Mouse (Mus musculus) C2C12 (cell line): Measurements from ENCODE around the gene Slc1a7. TPM values are rescaled to one million over a fixed set of nuclear protein-coding genes. Genes with fewer than 3 reads are reported as not detected.

Experiments
- H3K27me3 ChIP-seq: one replicate; pipeline ENCODE4 v1.6.1; 2011; ENCODE audit not compliant: control insufficient read depth, insufficient read depth, insufficient read length
- H3K36me3 ChIP-seq: one replicate; pipeline ENCODE4 v1.6.1; 2011; ENCODE audit not compliant: control insufficient read depth, insufficient read depth
- H3K4me3 ChIP-seq: one replicate; pipeline ENCODE4 v1.5.1; 2011; ENCODE audit warnings: mild to moderate bottlenecking, control low read depth; ENCODE audit not compliant: poor library complexity, insufficient read depth, severe bottlenecking
- H3K79me2 ChIP-seq: one replicate; pipeline ENCODE4 v1.6.1; 2011; ENCODE audit not compliant: control insufficient read depth, insufficient read depth
- H3K79me3 ChIP-seq: one replicate; pipeline ENCODE4 v1.6.1; 2011; ENCODE audit warnings: low read depth, control low read depth
- H3ac ChIP-seq: one replicate; pipeline ENCODE3; 2011; ENCODE audit warnings: low read depth; ENCODE audit not compliant: control insufficient read depth, insufficient read length
- CEBPB ChIP-seq: IDR thresholded peaks from one replicate; pipeline ENCODE4 v1.6.1; 2011; ENCODE audit warnings: low read depth, mild to moderate bottlenecking, control low read depth, moderate library complexity
- CTCF ChIP-seq: IDR thresholded peaks from one replicate; pipeline ENCODE4 v1.5.1; 2011; ENCODE audit not compliant: control insufficient read depth, insufficient read depth, insufficient read length
- FOSL1 ChIP-seq: IDR thresholded peaks from one replicate; pipeline ENCODE4 v1.8.0; 2011; ENCODE audit warnings: mild to moderate bottlenecking, low read length; ENCODE audit not compliant: poor library complexity, insufficient read depth, severe bottlenecking
- MAX ChIP-seq: IDR thresholded peaks from one replicate; pipeline ENCODE4 v1.6.1; 2011; ENCODE audit warnings: mild to moderate bottlenecking, control low read depth
- MYOD1 ChIP-seq: IDR thresholded peaks from one replicate; pipeline ENCODE4 v1.6.1; 2011; ENCODE audit warnings: low read depth; ENCODE audit not compliant: control insufficient read depth, insufficient read length
- MYOG ChIP-seq: IDR thresholded peaks from one replicate; pipeline ENCODE4 v1.6.1; 2011; ENCODE audit not compliant: control insufficient read depth, insufficient read length; ENCODE audit errors: extremely low read depth
- USF1 ChIP-seq: IDR thresholded peaks from one replicate; pipeline ENCODE4 v1.6.1; 2011; ENCODE audit warnings: low read depth, mild to moderate bottlenecking, control low read depth, moderate library complexity
- polyA plus RNA-seq: library from polyadenylated mRNA; unstranded; fragments of >200 nt; fragmentation: generic; extraction: Trizol; gene quantifications from one replicate; pipeline ENCODE4 v1.2.1, GENCODE M21; 2012; ENCODE audit warnings: missing spikeins

The Slc1a7 gene
- polyA plus RNA-seq, 1 experiment, result not detected

- no peaks in the 10 kb centered on the region for H3K27me3 ChIP-seq
- no peaks in the 10 kb centered on the region for H3K79me3 ChIP-seq
- no peaks in the 10 kb centered on the region for H3K36me3 ChIP-seq
- H3K79me2 ChIP-seq, result no peaks in the 10 kb centered on the region
- TF ChIP-seq MAX (no peak), CEBPB (no peak)
- no peak overlapping the region for H3K4me3 ChIP-seq
- H3ac ChIP-seq, result no peak overlapping the region
Observed at GRCm38 (mm10) chr4:107983717-107984116, 15.6 kb downstream of the Slc1a7 start.

- Histone ChIP-seq H3K36me3 (no peaks in the 10 kb centered on the region), H3K79me3 (no peaks in the 10 kb centered on the region), H3K4me3 (no peak overlapping the region), H3K79me2 (no peaks in the 10 kb centered on the region), H3ac (no peak overlapping the region), H3K27me3 (no peaks in the 10 kb centered on the region)
- TF ChIP-seq USF1, result no peak
- no peak for TF ChIP-seq MYOD1
- no peak for TF ChIP-seq CTCF
- no peak for TF ChIP-seq FOSL1
- no peak for TF ChIP-seq MYOG
- no peak for TF ChIP-seq MAX
- TF ChIP-seq CEBPB, result no peak
Observed at GRCm38 (mm10) chr4:107984282-107984981, 16.3 kb downstream of the Slc1a7 start.

GRCm38 (mm10) chr4:107985812-107986211, 17.7 kb downstream of the Slc1a7 start:
- Histone ChIP-seq H3K79me2 (no peaks in the 10 kb centered on the region), H3K27me3 (peaks cover 2% of the 10 kb centered on the region), H3K79me3 (no peaks in the 10 kb centered on the region), H3ac (no peak overlapping the region), H3K36me3 (no peaks in the 10 kb centered on the region), H3K4me3 (no peak overlapping the region)
- no peak for TF ChIP-seq CEBPB
- TF ChIP-seq FOSL1, result no peak
- no peak for TF ChIP-seq USF1
- TF ChIP-seq MYOG, result no peak
- TF ChIP-seq MAX, result no peak

GRCm38 (mm10) chr4:107986386-107987168, 18.4 kb downstream of the Slc1a7 start:
- H3K4me3 ChIP-seq, result no peak overlapping the region
- H3K79me2 ChIP-seq, result no peaks in the 10 kb centered on the region
- no peak for TF ChIP-seq MYOG
- TF ChIP-seq MYOD1, result no peak
- TF ChIP-seq MAX, result no peak
- no peaks in the 10 kb centered on the region for H3K36me3 ChIP-seq
- no peaks in the 10 kb centered on the region for H3K79me3 ChIP-seq
- no peak overlapping the region for H3ac ChIP-seq
- H3K27me3 ChIP-seq, result peaks cover 6% of the 10 kb centered on the region

- no peaks in the 10 kb centered on the region for H3K79me3 ChIP-seq
- no peak overlapping the region for H3ac ChIP-seq
- no peaks in the 10 kb centered on the region for H3K79me2 ChIP-seq
- peaks cover 18% of the 10 kb centered on the region for H3K27me3 ChIP-seq
- H3K36me3 ChIP-seq, result no peaks in the 10 kb centered on the region
- TF ChIP-seq MAX, result no peak
- TF ChIP-seq USF1, result no peak
- no peak for TF ChIP-seq FOSL1
- TF ChIP-seq CEBPB, result no peak
- TF ChIP-seq MYOG, result no peak
- no peak for TF ChIP-seq MYOD1
- no peak for TF ChIP-seq CTCF
- no peak overlapping the region for H3K4me3 ChIP-seq
Observed at GRCm38 (mm10) chr4:107988931-107989330, 20.8 kb downstream of the Slc1a7 start.

GRCm38 (mm10) chr4:107990818-107991217, 22.7 kb downstream of the Slc1a7 start:
- Histone ChIP-seq H3K79me3 (no peaks in the 10 kb centered on the region), H3K36me3 (no peaks in the 10 kb centered on the region), H3K4me3 (no peak overlapping the region), H3K27me3 (peaks cover 18% of the 10 kb centered on the region), H3ac (no peak overlapping the region), H3K79me2 (no peaks in the 10 kb centered on the region)
- no peak for TF ChIP-seq CEBPB
- TF ChIP-seq MAX, result no peak
- no peak for TF ChIP-seq FOSL1
- TF ChIP-seq MYOG, result no peak
- no peak for TF ChIP-seq MYOD1
- TF ChIP-seq CTCF, result no peak
- TF ChIP-seq USF1, result no peak
